Mouse (Mus musculus): ENCODE data around the gene Serbp1.

The Serbp1 gene

GRCm38 (mm10) chr6:67235649-67236048 lies 2.3 kb upstream of the Serbp1 start:
- DNase-seq (ENCODE audit: low spot score in 2 of 2), result no peak

GRCm38 (mm10) chr6:67236491-67237234 lies 1.3 kb upstream of the Serbp1 start:
- no peak for DNase-seq (ENCODE audit: low spot score in 2 of 2)

DNA sequence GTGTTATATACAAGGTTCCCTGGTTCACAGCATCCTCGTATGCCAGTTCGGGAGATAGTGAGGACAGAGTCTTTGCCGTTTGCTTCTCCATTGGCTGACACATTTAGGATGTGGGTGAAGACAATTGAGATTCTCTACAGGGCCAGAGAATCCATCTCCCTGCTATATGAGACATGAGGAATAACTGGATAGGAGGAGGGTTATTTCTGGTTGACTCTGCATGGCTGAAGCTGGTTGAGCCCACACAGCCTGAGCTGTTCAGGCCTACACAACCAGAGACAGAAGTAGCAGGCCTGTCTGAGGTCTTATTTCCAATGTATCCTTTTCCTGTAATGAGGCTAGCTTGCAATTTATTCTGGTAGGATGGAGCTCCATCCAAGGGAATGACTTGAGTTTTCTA lies 3.3 kb downstream of the Serbp1 start:
- DNase-seq (ENCODE audit: low spot score in 2 of 2), result no peak

DNA sequence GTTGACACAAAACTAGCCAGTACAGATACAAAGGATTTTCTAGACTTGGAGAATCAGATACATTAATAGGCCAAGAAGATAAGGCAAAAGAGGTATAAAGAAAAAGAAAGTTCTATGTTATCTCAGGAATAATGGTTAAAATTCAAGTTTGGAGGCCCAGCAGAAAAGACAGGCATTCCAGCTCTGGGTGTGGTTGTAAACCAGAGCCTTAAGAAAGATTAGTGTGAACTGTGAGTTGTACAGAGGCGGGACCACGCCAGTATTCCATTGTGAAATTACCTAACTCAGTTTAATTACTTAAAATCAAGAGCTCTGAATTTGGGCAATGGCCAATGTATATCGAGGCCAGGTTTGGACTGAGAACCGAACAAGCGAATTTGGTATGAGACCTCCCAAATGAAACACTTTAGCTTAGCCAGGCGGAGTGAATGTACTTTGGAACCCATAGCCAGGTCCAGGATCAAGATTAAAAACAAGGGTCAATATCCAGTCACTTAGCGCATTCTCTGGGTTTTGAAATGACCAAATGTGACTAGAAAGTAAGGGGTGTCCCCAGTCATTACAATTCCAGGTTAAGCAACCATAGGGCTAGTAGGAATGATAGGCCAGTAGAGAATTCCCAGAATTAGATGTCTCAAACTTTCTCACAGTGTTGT lies 5.9 kb downstream of the Serbp1 start:
- DNase-seq (ENCODE audit: low spot score in 2 of 2), result no peak

GRCm38 (mm10) chr6:67244451-67244850 lies 6.5 kb downstream of the Serbp1 start:
- DNase-seq (ENCODE audit: low spot score in 2 of 2), result no peak

GRCm38 (mm10) chr6:67251095-67251494 lies 13.1 kb downstream of the Serbp1 start:
- DNase-seq (ENCODE audit: low spot score in 2 of 2), result no peak

- no peak for DNase-seq (ENCODE audit: low spot score in 2 of 2)
Observed at GRCm38 (mm10) chr6:67264935-67265334, 27.0 kb downstream of the Serbp1 start.

- DNase-seq (ENCODE audit: low spot score in 2 of 2), result peak in 1 of 2 experiments; percentile 34
Observed at GRCm38 (mm10) chr6:67266159-67266657, 28.2 kb downstream of the Serbp1 start.

GRCm38 (mm10) chr6:67266664-67267407 lies 28.9 kb downstream of the Serbp1 start:
- peak; percentile 93 to 96 for DNase-seq (ENCODE audit: low spot score in 2 of 2)

- peak; percentile 19 to 32 for DNase-seq (ENCODE audit: low spot score in 2 of 2)
Observed at GRCm38 (mm10) chr6:67267408-67268244, 29.6 kb downstream of the Serbp1 start.

- no peak for DNase-seq (ENCODE audit: low spot score in 2 of 2)
Observed at GRCm38 (mm10) chr6:67268245-67268612, 30.3 kb downstream of the Serbp1 start.

- no peak for DNase-seq (ENCODE audit: low spot score in 2 of 2)
Observed at GRCm38 (mm10) chr6:67268983-67269382, 31.0 kb downstream of the Serbp1 start.

DNA sequence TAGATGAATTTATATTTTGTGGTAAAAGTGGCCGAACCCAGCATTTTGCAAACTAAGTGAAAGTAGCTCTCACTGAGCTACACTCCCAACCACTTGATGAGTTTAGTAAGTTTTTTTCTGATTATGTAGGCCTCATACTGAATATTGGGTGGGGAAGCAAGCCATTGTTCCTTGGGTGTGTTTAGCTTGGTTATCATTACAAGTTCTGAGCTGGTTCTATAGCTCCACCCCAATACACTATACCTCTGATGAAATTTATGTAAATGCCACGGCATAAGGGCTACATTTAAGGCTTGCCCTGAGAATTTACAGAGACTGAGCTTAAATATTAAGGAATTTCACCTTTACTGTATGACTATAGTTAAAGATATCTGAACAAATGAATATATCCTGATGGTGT lies 31.5 kb downstream of the Serbp1 start:
- no peak for DNase-seq (ENCODE audit: low spot score in 2 of 2)

DNA sequence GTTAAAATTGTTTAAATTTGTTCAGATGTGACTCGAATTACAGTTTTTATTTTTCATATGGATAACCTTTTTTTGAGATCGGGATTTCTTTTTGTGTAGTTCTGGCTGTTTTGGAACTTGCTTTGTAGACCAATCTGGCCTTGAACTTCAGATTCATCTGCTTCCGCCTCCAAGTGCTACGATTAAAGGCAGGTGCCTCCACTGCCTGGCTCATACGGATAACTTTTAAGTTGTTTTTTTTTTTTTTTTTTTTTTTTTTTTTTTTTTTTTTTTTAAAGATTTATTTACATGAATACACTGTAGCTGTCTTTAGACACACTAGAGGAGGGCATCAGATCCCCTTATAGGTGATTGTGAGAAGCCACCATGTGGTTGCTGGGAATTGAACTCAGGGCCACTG lies 40.0 kb downstream of the Serbp1 start:
- no peak for DNase-seq (ENCODE audit: low spot score in 2 of 2)

- no peak for DNase-seq (ENCODE audit: low spot score in 2 of 2)
Observed at GRCm38 (mm10) chr6:67281614-67282197, 43.7 kb downstream of the Serbp1 start.

DNA sequence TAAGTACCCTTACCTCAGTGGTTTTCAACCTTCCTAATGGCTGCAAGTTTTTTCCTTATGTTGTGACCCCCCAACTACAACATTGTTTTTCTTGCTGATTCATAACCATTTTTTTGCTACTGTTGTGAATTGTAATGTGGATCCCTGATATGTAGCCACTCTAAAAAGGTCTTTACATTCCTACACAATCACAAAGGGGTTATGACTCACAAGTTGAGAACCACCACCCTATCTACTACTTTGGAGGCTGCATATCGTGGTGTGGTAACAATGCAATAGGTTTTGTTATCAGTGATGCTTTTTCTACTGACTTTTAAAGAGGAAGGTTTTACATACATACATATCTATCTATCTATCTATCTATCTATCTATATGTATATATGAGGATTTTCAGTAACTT lies 44.9 kb downstream of the Serbp1 start:
- DNase-seq (ENCODE audit: low spot score in 2 of 2), result no peak

- no peak for DNase-seq (ENCODE audit: low spot score in 2 of 2)
Observed at GRCm38 (mm10) chr6:67292042-67292623, 54.2 kb downstream of the Serbp1 start.

GRCm38 (mm10) chr6:67296126-67296525 lies 58.1 kb downstream of the Serbp1 start:
- peak; percentile 25 to 46 for DNase-seq (ENCODE audit: low spot score in 2 of 2)

GRCm38 (mm10) chr6:67298742-67299141 lies 60.8 kb downstream of the Serbp1 start:
- no peak for DNase-seq (ENCODE audit: low spot score in 2 of 2)

- no peak for DNase-seq (ENCODE audit: low spot score in 2 of 2)
Observed at GRCm38 (mm10) chr6:67300300-67300699, 62.3 kb downstream of the Serbp1 start.

GRCm38 (mm10) chr6:67300710-67301163 lies 62.8 kb downstream of the Serbp1 start:
- DNase-seq (ENCODE audit: low spot score in 2 of 2), result no peak

Measured in thymus, postnatal 10 days (tissue).